Mouse (Mus musculus): ENCODE results near the gene Lin7a.
"Not testable (repeated sequence)": the region's sequence is repeated elsewhere in the genome, so short reads cannot be mapped to it uniquely, and the experiment has no call there.

The Lin7a gene

DNA sequence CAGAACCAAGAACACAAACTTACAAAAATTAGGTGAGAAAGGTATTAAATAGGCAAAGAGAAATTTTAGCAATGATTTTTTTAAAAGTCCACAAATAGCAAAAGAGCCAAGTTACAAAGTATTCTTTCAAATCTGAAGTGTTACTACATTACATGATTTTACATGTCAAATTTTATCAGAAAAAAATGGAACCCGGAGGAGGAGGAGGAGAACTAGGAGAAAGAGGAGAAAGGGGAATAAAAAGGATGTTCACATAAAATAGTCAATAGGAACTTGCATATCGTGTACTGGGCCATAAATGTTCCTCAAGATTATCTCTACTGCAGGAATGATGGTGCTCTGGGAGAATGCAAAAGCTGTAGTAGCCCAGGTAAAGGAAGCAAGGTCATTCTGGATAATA lies 34.4 kb upstream of the Lin7a start:
- no peak for DNase-seq (ENCODE audit: low read depth, low spot score)

DNA sequence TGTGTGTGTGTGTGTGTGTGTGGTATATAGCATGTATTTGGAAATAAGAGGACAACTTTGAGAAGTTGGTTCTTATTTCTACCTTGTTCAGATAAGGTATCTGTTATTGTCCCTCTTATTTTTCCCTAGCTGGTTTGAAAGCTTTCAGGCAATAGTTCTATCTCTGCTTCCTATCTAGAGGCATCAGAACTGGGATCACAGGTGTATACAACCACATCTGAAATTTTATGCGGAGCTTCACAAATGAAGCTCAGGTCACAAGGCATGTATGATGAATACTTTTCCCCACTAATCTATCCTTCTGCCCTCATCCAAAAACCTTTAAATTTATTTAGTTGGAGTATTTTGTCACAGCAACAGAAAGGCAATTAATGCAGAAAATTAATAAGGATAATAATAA lies 33.8 kb upstream of the Lin7a start:
- DNase-seq (ENCODE audit: low read depth, low spot score), result no peak

GRCm38 (mm10) chr10:107238151-107238860 lies 33.2 kb upstream of the Lin7a start:
- no peak for DNase-seq (ENCODE audit: low read depth, low spot score)

GRCm38 (mm10) chr10:107238861-107239435 lies 32.5 kb upstream of the Lin7a start:
- no peak for DNase-seq (ENCODE audit: low read depth, low spot score)

GRCm38 (mm10) chr10:107239651-107240330 lies 31.7 kb upstream of the Lin7a start:
- DNase-seq (ENCODE audit: low read depth, low spot score), result no peak

DNA sequence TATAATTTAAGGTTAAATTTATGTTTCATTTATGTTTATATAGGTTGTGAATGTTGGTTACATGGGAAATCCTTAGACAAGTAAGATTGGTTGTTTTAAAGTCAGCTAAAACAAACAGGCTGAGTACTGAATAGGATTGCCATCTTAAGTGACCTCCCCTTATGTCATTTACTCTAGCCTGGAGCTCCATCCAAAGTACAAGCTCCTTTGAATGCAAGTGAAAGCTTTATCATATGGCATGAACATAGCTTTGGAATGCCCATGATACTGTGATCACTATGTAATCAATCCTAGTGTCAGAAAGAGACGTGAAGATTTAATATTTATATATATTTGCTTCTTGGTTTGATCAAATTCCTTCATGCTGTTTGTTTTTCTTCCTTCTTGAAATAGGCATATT lies 31.0 kb upstream of the Lin7a start:
- DNase-seq (ENCODE audit: low read depth, low spot score), result no peak

DNA sequence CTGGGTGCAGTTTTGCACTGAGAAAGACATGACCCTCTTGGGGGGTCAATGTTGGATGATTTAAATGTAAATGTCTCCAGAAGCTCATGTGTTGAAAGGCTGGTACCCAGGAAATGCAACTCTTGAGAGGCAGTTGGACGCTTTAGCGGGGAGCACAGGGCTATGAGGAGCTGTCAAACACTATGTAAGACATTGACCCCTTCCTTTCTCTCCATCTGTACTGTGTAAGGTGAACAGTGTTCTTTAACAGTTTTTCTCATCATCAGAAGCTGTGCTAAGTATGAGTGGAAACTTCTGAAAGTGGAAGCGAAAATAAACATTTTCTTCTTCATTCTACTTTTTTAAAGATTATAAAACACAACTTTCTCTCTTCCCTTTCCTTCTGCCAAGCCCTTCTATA lies 30.5 kb upstream of the Lin7a start:
- DNase-seq (ENCODE audit: low read depth, low spot score), result no peak

- DNase-seq (ENCODE audit: low read depth, low spot score), result no peak
These were observed 30.1 kb upstream of the Lin7a start for GRCm38 (mm10) chr10:107241406-107241805.

DNA sequence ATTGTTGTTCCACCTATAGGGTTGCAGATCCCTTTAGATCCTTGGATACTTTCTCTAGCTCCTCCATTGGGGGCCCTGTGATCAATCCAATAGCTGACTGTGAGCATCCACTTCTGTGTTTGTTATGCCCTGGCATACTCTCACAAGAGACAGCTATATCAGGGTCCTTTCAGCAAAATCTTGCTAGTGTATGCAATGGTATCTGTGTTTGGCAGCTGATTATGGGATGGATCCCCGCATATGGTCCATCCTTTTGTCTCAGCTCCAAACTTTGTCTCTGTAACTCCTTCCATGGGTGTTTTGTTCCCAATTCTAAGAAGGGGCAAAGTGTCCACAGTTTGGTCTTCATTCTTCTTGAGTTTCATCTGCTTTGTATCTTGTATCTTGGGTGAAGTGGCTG lies 29.5 kb upstream of the Lin7a start:
- not testable (repeated sequence) for DNase-seq (ENCODE audit: low read depth, low spot score)

GRCm38 (mm10) chr10:107242696-107243400 lies 28.6 kb upstream of the Lin7a start:
- DNase-seq (ENCODE audit: low read depth, low spot score), result no peak

- DNase-seq (ENCODE audit: low read depth, low spot score), result no peak
These were observed 27.3 kb upstream of the Lin7a start for GRCm38 (mm10) chr10:107244211-107244610.

DNA sequence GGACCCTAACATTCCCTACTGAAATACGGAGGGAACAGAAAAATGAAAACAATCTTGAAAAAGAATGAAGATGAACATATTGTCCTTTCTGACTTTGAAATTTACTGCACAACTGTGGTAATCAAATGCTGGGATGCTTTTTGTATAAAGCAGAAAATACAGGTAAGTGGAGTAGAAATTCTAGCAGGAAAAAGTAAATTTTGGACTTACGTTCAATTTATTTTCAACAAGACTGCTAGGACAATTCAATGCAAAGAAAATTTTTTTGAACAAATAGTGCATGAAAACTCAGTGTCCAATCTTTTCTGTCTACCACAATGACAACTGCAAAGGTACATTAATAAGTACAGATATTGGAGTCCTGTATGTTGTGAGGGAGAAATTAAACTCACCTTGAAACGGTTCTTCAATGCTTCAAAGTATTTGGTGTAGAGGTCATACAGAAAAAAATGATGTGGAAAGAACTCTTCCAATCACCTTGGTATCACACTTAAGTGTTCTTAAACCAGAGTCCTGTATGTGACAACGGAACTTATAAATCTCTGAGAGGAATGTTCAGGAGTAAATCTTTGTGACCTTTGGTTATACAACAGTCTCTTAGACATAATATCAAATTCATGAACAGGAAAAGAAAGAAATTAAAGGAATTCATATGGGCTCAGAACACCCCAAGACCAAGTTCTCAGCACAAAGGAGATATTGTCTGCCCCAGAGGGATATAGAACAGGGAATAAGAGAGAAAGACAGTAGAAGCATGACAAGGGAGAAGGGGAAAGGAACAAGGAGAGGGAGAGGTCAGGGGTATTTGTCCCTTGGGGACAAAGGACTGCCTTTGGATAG lies 26.6 kb upstream of the Lin7a start:
- DNase-seq (ENCODE audit: low read depth, low spot score), result no peak

- DNase-seq (ENCODE audit: low read depth, low spot score), result no peak
These were observed 26.0 kb upstream of the Lin7a start for GRCm38 (mm10) chr10:107245531-107245840.

DNA sequence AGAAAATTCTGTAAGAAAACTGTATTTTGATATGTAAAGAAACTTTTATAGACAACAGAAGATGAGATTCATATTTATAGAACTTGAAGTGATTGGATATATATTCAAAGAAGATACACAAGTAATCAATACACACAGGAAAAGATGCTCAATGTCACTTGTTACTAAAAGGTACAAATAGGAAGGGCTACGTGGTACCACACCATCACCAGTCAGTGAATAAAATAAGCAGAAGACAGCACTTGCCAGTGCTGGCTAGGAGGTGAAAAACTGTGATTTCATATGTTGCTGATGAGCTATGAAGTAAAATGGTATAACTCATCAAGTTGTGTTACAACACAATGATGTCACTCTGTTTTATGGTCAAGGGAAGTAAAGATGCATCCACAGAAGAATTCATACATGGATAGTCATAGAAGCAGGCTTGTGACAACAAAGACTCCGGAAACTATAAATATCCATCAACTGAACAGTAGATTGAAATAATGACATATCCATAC lies 25.5 kb upstream of the Lin7a start:
- DNase-seq (ENCODE audit: low read depth, low spot score), result no peak

DNA sequence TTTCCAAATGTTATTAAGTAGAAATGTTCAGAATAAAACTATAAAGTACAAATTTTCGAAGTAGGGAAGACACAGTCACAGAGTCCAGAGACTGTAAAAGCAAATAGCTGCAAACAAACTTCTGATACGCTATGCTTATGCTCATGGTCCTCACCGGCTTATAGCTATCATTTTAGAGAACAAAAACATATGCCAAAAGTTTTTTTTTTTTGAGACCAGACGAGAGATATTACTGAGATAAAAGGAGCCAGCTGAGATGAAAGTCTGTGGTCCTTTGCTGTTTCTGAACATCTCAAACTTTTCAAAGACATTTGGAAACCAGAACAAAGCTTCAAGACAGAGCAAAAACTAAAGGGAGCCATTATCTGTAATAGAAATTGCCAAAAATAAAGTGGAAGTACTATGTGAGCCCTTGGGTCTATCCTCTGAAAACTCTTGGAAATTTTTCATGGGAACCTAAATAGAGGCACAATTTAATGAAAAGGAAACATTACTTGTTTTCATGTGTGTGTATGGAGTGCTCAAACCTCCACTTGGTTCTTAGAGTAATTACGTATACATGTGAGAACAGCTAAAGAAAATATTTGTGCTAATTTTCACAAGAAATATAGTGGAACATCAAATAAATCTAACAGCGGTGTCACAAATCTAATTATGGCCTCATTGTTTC lies 24.4 kb upstream of the Lin7a start:
- DNase-seq (ENCODE audit: low read depth, low spot score), result no peak

- DNase-seq (ENCODE audit: low read depth, low spot score), result no peak
These were observed 23.0 kb upstream of the Lin7a start for GRCm38 (mm10) chr10:107248481-107248880.

DNA sequence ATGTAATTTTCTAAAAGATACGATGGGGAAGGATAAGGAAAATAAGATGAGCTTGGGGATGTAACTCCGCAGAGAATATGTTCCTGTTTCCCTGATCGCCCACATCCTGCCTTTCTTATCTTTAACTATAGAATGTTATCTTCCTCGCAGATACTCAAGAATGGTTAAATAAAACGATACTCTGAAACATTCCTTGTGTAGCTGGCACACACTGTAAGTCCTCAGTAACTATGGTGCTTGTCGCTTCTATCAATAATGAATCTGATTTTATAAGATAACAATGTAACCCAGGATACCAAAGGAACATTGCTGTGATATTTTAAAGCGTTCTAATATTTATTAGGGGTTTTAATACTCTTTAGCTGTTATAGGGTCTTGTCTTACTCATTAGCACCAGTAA lies 22.4 kb upstream of the Lin7a start:
- no peak for DNase-seq (ENCODE audit: low read depth, low spot score)

GRCm38 (mm10) chr10:107249606-107250186 lies 21.8 kb upstream of the Lin7a start:
- DNase-seq (ENCODE audit: low read depth, low spot score), result no peak

- DNase-seq (ENCODE audit: low read depth, low spot score), result no peak
These were observed 20.9 kb upstream of the Lin7a start for GRCm38 (mm10) chr10:107250346-107251210.

GRCm38 (mm10) chr10:107251271-107251670 lies 20.2 kb upstream of the Lin7a start:
- DNase-seq (ENCODE audit: low read depth, low spot score), result no peak
